Mouse (Mus musculus) ES-E14 (cell line): Measurements from ENCODE around the gene Cd300a. TPM values are rescaled to one million over a fixed set of nuclear protein-coding genes. Genes with fewer than 3 reads are reported as not detected.

ENCODE experiments used
- DNase-seq: peaks from one replicate; pipeline ENCODE4 v3.0.0-alpha.2; 2013; ENCODE audit warnings: low read depth, low spot score
- H3K27ac ChIP-seq: 2 replicates; pipeline ENCODE4 v1.5.1; 2012; ENCODE audit warnings: low read depth, mild to moderate bottlenecking, low read length, moderate library complexity, mixed read lengths; ENCODE audit not compliant: poor library complexity, insufficient read depth, severe bottlenecking
- H3K36me3 ChIP-seq: 2 replicates; pipeline ENCODE4 v1.6.1; 2012; ENCODE audit warnings: mild to moderate bottlenecking, low read length, moderate library complexity, mixed read lengths; ENCODE audit not compliant: control insufficient read depth, poor library complexity, insufficient read depth, severe bottlenecking
- H3K4me1 ChIP-seq, 2 experiments: fragments of 150-350 bp in 1 of 2; sonication (generic) in 1 of 2; 2 replicates each; pipeline ENCODE4 v1.6.1; 2012; ENCODE audit warnings: low read length in 2 of 2, mild to moderate bottlenecking in 1 of 2, mixed read lengths in 1 of 2; ENCODE audit not compliant: control insufficient read depth in 2 of 2, insufficient read depth in 2 of 2, poor library complexity in 1 of 2
- H3K4me3 ChIP-seq, 2 experiments: fragments of 150-350 bp in 1 of 2; sonication (generic) in 1 of 2; 2 replicates each; pipeline ENCODE4 v1.5.1; 2012; ENCODE audit warnings: low read length in 2 of 2, low read depth in 1 of 2, mild to moderate bottlenecking in 1 of 2, mixed read lengths in 1 of 2; ENCODE audit not compliant: insufficient read depth in 1 of 2, poor library complexity in 1 of 2, severe bottlenecking in 1 of 2
- H3K9ac ChIP-seq: 2 replicates; pipeline ENCODE4 v1.6.1; 2012; ENCODE audit warnings: low read depth, mild to moderate bottlenecking, low read length, mixed read lengths; ENCODE audit not compliant: poor library complexity, insufficient read depth, severe bottlenecking
- H3K9me3 ChIP-seq: fragments of 150-350 bp; sonication (generic); 2 replicates; pipeline ENCODE4 v1.6.1; 2012; ENCODE audit warnings: low read depth, mild to moderate bottlenecking, low read length; ENCODE audit not compliant: control insufficient read depth, insufficient read depth
- CHD2 ChIP-seq: IDR thresholded peaks from 2 replicates; pipeline ENCODE4 v1.6.1; 2014; ENCODE audit warnings: mild to moderate bottlenecking, low read depth, low read length, inconsistent platforms
- HCFC1 ChIP-seq: IDR thresholded peaks from 2 replicates; pipeline ENCODE4 v1.6.1; 2012; ENCODE audit warnings: low read length, inconsistent platforms, borderline replicate concordance; ENCODE audit not compliant: insufficient read depth
- MAFK ChIP-seq: IDR thresholded peaks from 2 replicates; pipeline ENCODE4 v1.6.1; 2014; ENCODE audit warnings: mild to moderate bottlenecking, low read depth, low read length, inconsistent platforms; ENCODE audit not compliant: insufficient read depth
- ZC3H11A ChIP-seq: IDR thresholded peaks from 2 replicates; pipeline ENCODE4 v1.6.1; 2012; ENCODE audit warnings: low read depth, mild to moderate bottlenecking, inconsistent platforms, low read length, borderline replicate concordance
- ZNF384 ChIP-seq: IDR thresholded peaks from 2 replicates; pipeline ENCODE4 v1.6.1; 2012; ENCODE audit warnings: low read depth, low read length, inconsistent platforms
- in situ Hi-C, 2 experiments: fragments of 600-800 bp; cut with MboI; formaldehyde crosslinking; loops; one replicate each; pipeline ENCODE4 v1.15.1; 2025; ENCODE audit warnings: low sequenced_read_pairs in 2 of 2, inconsistent platforms in 1 of 2; ENCODE audit not compliant: unreplicated experiment in 2 of 2
- total RNA-seq: library from RNA; depleted of rRNA; stranded (reverse); fragments of 300-350 nt; gene quantifications from 2 replicates; pipeline ENCODE4 v1.2.3, GENCODE M21; 2012

Gene Cd300a
- total RNA-seq, 1 experiment, result 0.22 TPM

GRCm38 (mm10) chr11:114875301-114875801 lies 14.5 kb upstream of the Cd300a start:
- in situ Hi-C loops, result no loop called here
- H3K27ac ChIP-seq, result peak overlapping the region; percentile 37; the same call in 1 of the 2 replicates
- H3K4me1 ChIP-seq, result peaks cover 13 to 50% of the 10 kb centered on the region in 2 experiments
- H3K36me3 ChIP-seq, result peaks cover 7% of the 10 kb centered on the region; the same call in 1 of the 2 replicates
- peak overlapping the region; percentile 30; the same call in 1 of the 2 replicates for H3K9ac ChIP-seq
- H3K9me3 ChIP-seq, result no peaks in the 10 kb centered on the region
- no peak for TF ChIP-seq HCFC1
- H3K4me3 ChIP-seq, result no peak overlapping the region
- DNase-seq, result no peak

GRCm38 (mm10) chr11:114876176-114876575 lies 13.7 kb upstream of the Cd300a start:
- in situ Hi-C loops, result no loop called here
- H3K4me3 ChIP-seq, result no peak overlapping the region
- H3K36me3 ChIP-seq, result no peaks in the 10 kb centered on the region; the same call in 1 of the 2 replicates
- TF ChIP-seq MAFK, result no peak
- no peak for TF ChIP-seq ZC3H11A
- TF ChIP-seq ZNF384, result no peak
- no peak for TF ChIP-seq CHD2
- no peak overlapping the region for H3K27ac ChIP-seq
- H3K9ac ChIP-seq, result no peak overlapping the region
- H3K9me3 ChIP-seq, result no peaks in the 10 kb centered on the region
- H3K4me1 ChIP-seq, result peaks cover 13 to 50% of the 10 kb centered on the region in 2 experiments
- DNase-seq, result no peak

- Histone ChIP-seq H3K27ac (no peak overlapping the region), H3K9ac (no peak overlapping the region), H3K4me3 (no peak overlapping the region), H3K36me3 (no peaks in the 10 kb centered on the region; the same call in 1 of the 2 replicates), H3K9me3 (no peaks in the 10 kb centered on the region), H3K4me1 (peaks cover 13 to 49% of the 10 kb centered on the region in 2 experiments)
- in situ Hi-C loops, result no loop called here
- DNase-seq, result no peak
- TF ChIP-seq MAFK, result no peak
- TF ChIP-seq HCFC1, result no peak
- TF ChIP-seq ZC3H11A, result no peak
- TF ChIP-seq ZNF384, result no peak
- TF ChIP-seq CHD2, result no peak
Measured at GRCm38 (mm10) chr11:114876621-114877020, 13.2 kb upstream of the Cd300a start.

GRCm38 (mm10) chr11:114877145-114877544 lies 12.7 kb upstream of the Cd300a start:
- Histone ChIP-seq H3K4me3 (no peak overlapping the region), H3K27ac (no peak overlapping the region), H3K9me3 (no peaks in the 10 kb centered on the region), H3K9ac (no peak overlapping the region), H3K4me1 (peaks cover 12 to 45% of the 10 kb centered on the region in 2 experiments), H3K36me3 (no peaks in the 10 kb centered on the region)
- DNase-seq, result no peak
- in situ Hi-C loops, result no loop called here
- TF ChIP-seq ZNF384, result no peak
- TF ChIP-seq ZC3H11A, result peak; percentile 41; the same call in 1 of the 2 replicates
- no peak for TF ChIP-seq MAFK
- TF ChIP-seq CHD2, result no peak
- no peak for TF ChIP-seq HCFC1

GRCm38 (mm10) chr11:114879666-114880065 lies 10.2 kb upstream of the Cd300a start:
- DNase-seq, result no peak
- H3K4me3 ChIP-seq, result no peak overlapping the region
- TF ChIP-seq ZC3H11A, result no peak
- TF ChIP-seq ZNF384, result no peak
- no peak for TF ChIP-seq CHD2
- no peak for TF ChIP-seq HCFC1
- peaks cover 5 to 26% of the 10 kb centered on the region in 2 experiments for H3K4me1 ChIP-seq
- H3K27ac ChIP-seq, result no peak overlapping the region
- no peaks in the 10 kb centered on the region for H3K9me3 ChIP-seq
- in situ Hi-C loops, result no loop called here
- H3K9ac ChIP-seq, result no peak overlapping the region
- no peaks in the 10 kb centered on the region for H3K36me3 ChIP-seq
